Mouse (Mus musculus) neutrophil, adult 59 days (primary cell): Measurements from ENCODE around the gene Tbc1d15. TPM values are rescaled to one million over a fixed set of nuclear protein-coding genes. Genes with fewer than 3 reads are reported as not detected.

Experiments
- total RNA-seq, 2 experiments: library from RNA; stranded (reverse); gene quantifications; 1 replicate in 1 of 2; 2 replicates in 1 of 2; pipeline ENCODE4 v1.2.4; 2023

Gene Tbc1d15
- total RNA-seq, result 100 to 1,000 TPM in 1 of 2 experiments, 10 to 100 TPM in 1; 98.0 to 108 TPM

GRCm38 (mm10) chr10:115251088-115251934, at the start of gene Tbc1d15:
Gene Tbc1d15, minus strand, starts transcription at chr10:115251467.

GRCm38 (mm10) chr10:115184697-115185096, 66.6 kb downstream of the Tbc1d15 start, which contains the start of gene Tph2:
Gene Tph2, minus strand, starts transcription at chr10:115185022.

Other genes starting within 250 kb of the Tbc1d15 start
- gene Tph2, start 66.4 kb downstream of the Tbc1d15 start, total RNA-seq, result not detected
- 10 to 100 TPM; 52.6 to 56.5 TPM for gene Rab21, start 64.1 kb upstream of the Tbc1d15 start, total RNA-seq
- gene Tmem19, start 111.0 kb upstream of the Tbc1d15 start, total RNA-seq, result 10 to 100 TPM; 17.4 to 31.3 TPM
- 1 to 10 TPM; 2.9 to 3.8 TPM for gene Thap2, start 133.0 kb upstream of the Tbc1d15 start, total RNA-seq
- gene Zfc3h1, start 133.5 kb upstream of the Tbc1d15 start, total RNA-seq, result 10 to 100 TPM; 53.8 to 57.7 TPM